In genomic region chr9:90226081-90226741, GRCm38 (mm10) we compare ENCODE assay signal across 8 mouse cellular contexts. TPM values are rescaled to one million over a fixed set of nuclear protein-coding genes. Genes with fewer than 3 reads are reported as not detected.
DNase-seq lines count a peak whose midpoint lies in the region; ATAC-seq and TF ChIP-seq lines count a peak whose summit lies in the region.

No protein-coding gene starts in this region.

- H3K27me3 ChIP-seq in kidney, postnatal 0 days (ENCODE audit: insufficient read depth, low read length): no peaks in the 10 kb centered on the region

- peak; percentile 14 for DNase-seq in kidney, adult 11 months
- DNase-seq in kidney, adult 18-20 months: no peak
- DNase-seq in heart, adult 8-10 months (ENCODE audit: low spot score): peak; percentile 69
- DNase-seq in kidney, postnatal 0 days (ENCODE audit: low spot score): peak; percentile 38
- DNase-seq in lung, postnatal 4 days: peak; percentile 39 to 70
- DNase-seq in embryo, embryonic 10 days (ENCODE audit: low spot score): no peak
- DNase-seq in embryo, embryonic 9.5 days (ENCODE audit: extremely low spot score): no peak

- WGBS in kidney, postnatal 0 days: 77% methylated on average over 21 of the region's 21 CpGs

- peak overlapping the region; percentile 54; the same call in 1 of the 2 replicates for H3K27ac ChIP-seq in kidney, postnatal 0 days

- no peaks in the 10 kb centered on the region for H3K9me3 ChIP-seq in kidney, postnatal 0 days (replicated peaks; ENCODE audit: low read length)

- no peak overlapping the region for H3K9ac ChIP-seq in kidney, postnatal 0 days (ENCODE audit: low read depth, low read length)

- ATAC-seq in kidney, postnatal 0 days (replicated peaks; ENCODE audit: low FRiP score, low read depth): no peak
- no peak for ATAC-seq in activated CD4-positive, CD25-positive, alpha-beta regulatory T cell, adult 4 months

- H3K4me2 ChIP-seq in kidney, postnatal 0 days (ENCODE audit: low read length): no peak overlapping the region

- H3K36me3 ChIP-seq in kidney, postnatal 0 days (ENCODE audit: insufficient read depth, low read length): peaks cover 4% of the 10 kb centered on the region; the same call in 1 of the 2 replicates

- no peaks in the 10 kb centered on the region for H3K4me1 ChIP-seq in kidney, postnatal 0 days (replicated peaks; ENCODE audit: insufficient read depth, low read length)

- no peak overlapping the region for H3K4me3 ChIP-seq in kidney, postnatal 0 days (replicated peaks; ENCODE audit: low read depth, low read length)

- no peak for TF ChIP-seq CTCF in kidney, postnatal 0 days (IDR thresholded peaks at IDR 0.05; ENCODE audit: low read depth)

RNA-seq across cellular contexts. Expression of gene Tbc1d2b, which starts 44.4 kb away (rescaled TPM):
- total RNA-seq in heart, adult 8-10 months (2022): 10 to 100 TPM in 1 of 4 experiments, 1 to 10 TPM in 3; 8.7 to 10.3 (median 9.4) TPM
- 8.2 and 8.4 TPM in 2 replicates for polyA plus RNA-seq in kidney, postnatal 0 days (2015; fragmentation: Nextera tagmentation; extraction: Ambion mirVana)
- 10 to 100 TPM; 10.2 to 11.4 TPM for polyA plus RNA-seq in activated CD4-positive, CD25-positive, alpha-beta regulatory T cell, adult 4 months (2017; shearing (Covaris generic))

Comparison
In these comparisons a context has a peak if more than half of its experiments do, and no peak if none do; other contexts are left out.
1. DNase-seq: peak in kidney, adult 11 months (single experiment), heart, adult 8-10 months (single experiment), kidney, postnatal 0 days (single experiment) and lung, postnatal 4 days (2 of 2); none in kidney, adult 18-20 months (single experiment), embryo, embryonic 10 days (single experiment) and embryo, embryonic 9.5 days (single experiment).